Mouse (Mus musculus): Measurements from ENCODE around the gene Zfp169. TPM values are rescaled to one million over a fixed set of nuclear protein-coding genes. Genes with fewer than 3 reads are reported as not detected.

The Zfp169 gene
- total RNA-seq, 1 experiment = 6.6 TPM

DNA sequence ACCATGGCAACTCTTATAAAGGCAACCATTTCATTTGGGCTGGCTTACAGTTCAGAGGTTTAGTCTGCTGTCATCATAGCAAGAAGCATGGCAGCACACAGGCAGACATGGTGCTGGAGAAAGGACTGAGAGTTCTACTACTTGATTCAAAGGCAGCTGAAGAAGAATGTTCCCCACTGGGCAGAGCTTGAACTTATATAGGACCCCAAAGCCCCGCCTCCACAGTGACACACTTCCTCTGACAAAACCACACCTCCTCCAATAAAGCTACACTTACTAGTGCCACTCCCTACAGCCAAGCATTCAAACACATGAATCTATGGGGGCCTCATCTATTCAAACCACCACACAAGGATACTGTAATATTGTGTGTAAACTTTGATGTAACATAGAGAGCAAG, 41.3 kb upstream of the Zfp169 start:
- no peak overlapping the region for H3K4me3 ChIP-seq (ENCODE audit: insufficient read depth in 1 of 2, low read depth in 1 of 2, low read length in 2 of 2, poor library complexity in 1 of 2, severe bottlenecking in 1 of 2)
- in situ Hi-C loops (cut with MboI; ENCODE audit: low sequenced_read_pairs in 2 of 2, unreplicated experiment in 2 of 2) = no loop called here

GRCm38 (mm10) chr13:48553511-48553910, 40.3 kb upstream of the Zfp169 start:
- in situ Hi-C loops (cut with MboI; ENCODE audit: low sequenced_read_pairs in 2 of 2, unreplicated experiment in 2 of 2) = no loop called here
- TF ChIP-seq ZNF384 (IDR thresholded peaks at IDR 0.05; ENCODE audit: low read depth, low read length) (no peak), MAFK (IDR thresholded peaks at IDR 0.05; ENCODE audit: insufficient read depth, low read depth, low read length) (no peak), CHD2 (IDR thresholded peaks at IDR 0.05; ENCODE audit: low read depth, low read length) (no peak), HCFC1 (IDR thresholded peaks at IDR 0.05; ENCODE audit: borderline replicate concordance, insufficient read depth, low read length) (no peak), ZC3H11A (IDR thresholded peaks at IDR 0.05; ENCODE audit: borderline replicate concordance, low read depth, low read length) (no peak)
- Histone ChIP-seq H3K4me1 (ENCODE audit: control insufficient read depth in 2 of 2, insufficient read depth in 2 of 2, low read length in 2 of 2, poor library complexity in 1 of 2) (peaks cover 0 to 5% of the 10 kb centered on the region in 2 experiments; a peak in 1 of 4 replicates), H3K36me3 (ENCODE audit: control insufficient read depth, insufficient read depth, low read length, poor library complexity, severe bottlenecking) (no peaks in the 10 kb centered on the region), H3K27ac (ENCODE audit: insufficient read depth, low read depth, low read length, poor library complexity, severe bottlenecking) (no peak overlapping the region), H3K4me3 (ENCODE audit: insufficient read depth in 1 of 2, low read depth in 1 of 2, low read length in 2 of 2, poor library complexity in 1 of 2, severe bottlenecking in 1 of 2) (no peak overlapping the region), H3K9me3 (ENCODE audit: control insufficient read depth, insufficient read depth, low read depth, low read length) (no peaks in the 10 kb centered on the region), H3K9ac (ENCODE audit: insufficient read depth, low read depth, low read length, poor library complexity, severe bottlenecking) (no peak overlapping the region)
- DNase-seq (ENCODE audit: low read depth, low spot score) = no peak

More for the DNA sequence above, 41.3 kb upstream of the Zfp169 start:
- Histone ChIP-seq H3K27ac (ENCODE audit: insufficient read depth, low read depth, low read length, poor library complexity, severe bottlenecking) (no peak overlapping the region), H3K4me1 (ENCODE audit: control insufficient read depth in 2 of 2, insufficient read depth in 2 of 2, low read length in 2 of 2, poor library complexity in 1 of 2) (peaks cover 0 to 5% of the 10 kb centered on the region in 2 experiments; a peak in 1 of 4 replicates), H3K36me3 (ENCODE audit: control insufficient read depth, insufficient read depth, low read length, poor library complexity, severe bottlenecking) (no peaks in the 10 kb centered on the region), H3K9ac (ENCODE audit: insufficient read depth, low read depth, low read length, poor library complexity, severe bottlenecking) (no peak overlapping the region), H3K9me3 (ENCODE audit: control insufficient read depth, insufficient read depth, low read depth, low read length) (no peaks in the 10 kb centered on the region)
- no peak for DNase-seq (ENCODE audit: low read depth, low spot score)
- TF ChIP-seq MAFK (IDR thresholded peaks at IDR 0.05; ENCODE audit: insufficient read depth, low read depth, low read length) (no peak), CHD2 (IDR thresholded peaks at IDR 0.05; ENCODE audit: low read depth, low read length) (no peak), HCFC1 (IDR thresholded peaks at IDR 0.05; ENCODE audit: borderline replicate concordance, insufficient read depth, low read length) (no peak), ZC3H11A (IDR thresholded peaks at IDR 0.05; ENCODE audit: borderline replicate concordance, low read depth, low read length) (no peak), ZNF384 (IDR thresholded peaks at IDR 0.05; ENCODE audit: low read depth, low read length) (no peak)

DNA sequence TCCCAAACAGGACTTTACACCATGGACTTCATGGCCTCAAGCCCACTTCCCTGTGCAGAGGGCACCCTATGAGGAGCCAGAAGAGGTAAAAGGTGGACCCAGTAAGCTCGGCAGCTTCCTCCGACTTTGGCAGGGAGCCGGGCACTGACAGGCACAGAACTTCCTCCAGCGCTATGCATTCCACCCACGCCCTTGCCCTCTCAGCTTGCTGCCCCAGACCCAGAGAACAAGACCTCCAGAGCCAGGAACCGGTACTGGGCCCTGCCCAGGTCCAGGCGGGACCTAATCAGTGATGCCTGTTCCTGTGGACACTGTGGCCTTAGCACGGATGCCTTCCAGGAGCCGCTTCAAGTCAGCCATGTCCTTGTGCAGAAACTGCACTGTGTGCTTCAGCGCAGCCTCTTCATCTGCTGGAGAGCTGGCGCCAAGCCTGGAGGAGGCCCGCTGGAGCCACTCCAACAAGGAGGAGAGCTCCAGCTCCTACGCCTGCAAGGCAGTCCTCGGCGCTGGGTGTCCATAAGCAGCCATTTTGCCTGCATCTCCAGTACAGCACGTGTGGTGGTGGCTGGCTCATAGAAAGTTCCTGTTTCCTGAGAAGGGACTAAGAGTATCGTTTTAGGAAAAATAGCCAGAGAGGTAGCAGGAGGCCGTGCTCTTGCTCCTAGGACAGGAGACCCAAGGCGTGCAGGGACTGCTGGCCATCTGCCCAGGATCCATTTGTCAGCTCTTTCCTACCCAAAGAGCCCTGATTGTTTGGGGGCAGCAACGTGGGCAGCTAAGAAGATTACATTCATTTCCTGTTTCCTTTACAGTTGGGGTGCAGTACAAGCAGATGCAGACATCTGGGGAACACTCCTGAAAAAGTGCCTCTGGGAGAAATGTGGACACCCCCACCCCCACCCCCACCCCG, 39.2 kb upstream of the Zfp169 start:
- H3K9me3 ChIP-seq (ENCODE audit: control insufficient read depth, insufficient read depth, low read depth, low read length) = no peaks in the 10 kb centered on the region
- no peak overlapping the region for H3K27ac ChIP-seq (ENCODE audit: insufficient read depth, low read depth, low read length, poor library complexity, severe bottlenecking)
- H3K9ac ChIP-seq (ENCODE audit: insufficient read depth, low read depth, low read length, poor library complexity, severe bottlenecking) = peak overlapping the region; percentile 25
- H3K36me3 ChIP-seq (ENCODE audit: control insufficient read depth, insufficient read depth, low read length, poor library complexity, severe bottlenecking) = no peaks in the 10 kb centered on the region
- H3K4me3 ChIP-seq (ENCODE audit: insufficient read depth in 1 of 2, low read depth in 1 of 2, low read length in 2 of 2, poor library complexity in 1 of 2, severe bottlenecking in 1 of 2) = peak overlapping the region; percentile 53 to 55; a peak in 3 of 4 replicates
- in situ Hi-C loops (cut with MboI; ENCODE audit: low sequenced_read_pairs in 2 of 2, unreplicated experiment in 2 of 2) = no loop called here
- TF ChIP-seq MAFK (IDR thresholded peaks at IDR 0.05; ENCODE audit: insufficient read depth, low read depth, low read length) (no peak), ZC3H11A (IDR thresholded peaks at IDR 0.05; ENCODE audit: borderline replicate concordance, low read depth, low read length) (no peak), CHD2 (IDR thresholded peaks at IDR 0.05; ENCODE audit: low read depth, low read length) (no peak), HCFC1 (IDR thresholded peaks at IDR 0.05; ENCODE audit: borderline replicate concordance, insufficient read depth, low read length) (no peak), ZNF384 (IDR thresholded peaks at IDR 0.05; ENCODE audit: low read depth, low read length) (no peak)
- H3K4me1 ChIP-seq (ENCODE audit: control insufficient read depth in 2 of 2, insufficient read depth in 2 of 2, low read length in 2 of 2, poor library complexity in 1 of 2) = peaks cover 0 to 5% of the 10 kb centered on the region in 2 experiments; a peak in 1 of 4 replicates
- DNase-seq (ENCODE audit: low read depth, low spot score) = no peak

DNA sequence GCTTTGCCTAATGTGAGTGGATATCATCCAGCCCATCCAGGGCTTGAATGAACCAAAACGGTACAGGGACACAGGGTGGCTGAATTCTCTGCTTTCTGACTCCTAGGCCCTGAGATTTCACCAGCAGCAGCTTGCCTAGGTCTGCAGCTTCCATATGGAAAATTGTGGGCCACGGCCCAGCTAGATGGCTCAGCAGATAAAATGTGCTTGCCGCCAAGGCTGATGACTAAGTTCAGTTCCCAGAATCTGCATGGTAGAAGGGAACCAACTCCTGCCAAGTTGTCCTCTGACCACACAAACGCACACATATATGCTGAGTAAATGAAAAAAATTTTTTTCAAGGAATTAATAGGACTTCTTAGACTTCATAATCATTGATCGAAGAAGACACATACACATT, 35.0 kb upstream of the Zfp169 start:
- Histone ChIP-seq H3K36me3 (ENCODE audit: control insufficient read depth, insufficient read depth, low read length, poor library complexity, severe bottlenecking) (no peaks in the 10 kb centered on the region), H3K9me3 (ENCODE audit: control insufficient read depth, insufficient read depth, low read depth, low read length) (no peaks in the 10 kb centered on the region), H3K4me1 (ENCODE audit: control insufficient read depth in 2 of 2, insufficient read depth in 2 of 2, low read length in 2 of 2, poor library complexity in 1 of 2) (peaks cover 3% of the 10 kb centered on the region in 2 experiments; a peak in 2 of 4 replicates), H3K27ac (ENCODE audit: insufficient read depth, low read depth, low read length, poor library complexity, severe bottlenecking) (no peak overlapping the region), H3K9ac (ENCODE audit: insufficient read depth, low read depth, low read length, poor library complexity, severe bottlenecking) (no peak overlapping the region), H3K4me3 (ENCODE audit: insufficient read depth in 1 of 2, low read depth in 1 of 2, low read length in 2 of 2, poor library complexity in 1 of 2, severe bottlenecking in 1 of 2) (no peak overlapping the region)
- TF ChIP-seq HCFC1 (IDR thresholded peaks at IDR 0.05; ENCODE audit: borderline replicate concordance, insufficient read depth, low read length) (no peak), MAFK (IDR thresholded peaks at IDR 0.05; ENCODE audit: insufficient read depth, low read depth, low read length) (no peak), ZNF384 (IDR thresholded peaks at IDR 0.05; ENCODE audit: low read depth, low read length) (no peak)
- in situ Hi-C loops (cut with MboI; ENCODE audit: low sequenced_read_pairs in 2 of 2, unreplicated experiment in 2 of 2) = no loop called here
- no peak for DNase-seq (ENCODE audit: low read depth, low spot score)
